Mouse (Mus musculus): ENCODE data around the gene Rnase4. TPM values are rescaled to one million over a fixed set of nuclear protein-coding genes. Genes with fewer than 3 reads are reported as not detected.

Gene Rnase4
- polyA plus RNA-seq (2014; fragmentation: Nextera tagmentation; extraction: Ambion mirVana): 11.5 and 14.2 TPM in 2 replicates

GRCm38 (mm10) chr14:51090921-51091900, at the start of gene Rnase4, which contains the start of gene Ang:
Gene Rnase4, plus strand, starts transcription at chr14:51091077.
Gene Ang, plus strand, starts transcription at chr14:51091150.
- WGBS: 6% methylated on average over 33 of the region's 33 CpGs
- ATAC-seq: 0 out of 2 replicates have a peak, but pooled peaks have one; percentile 11
- no peaks in the 10 kb centered on the region for H3K36me3 ChIP-seq (ENCODE audit: control insufficient read depth, insufficient read depth, low read length)

GRCm38 (mm10) chr14:51041769-51042168, 49.1 kb upstream of the Rnase4 start, which contains the start of gene Rnase9:
Gene Rnase9, minus strand, starts transcription at chr14:51041869.
- no peak within 1 kb of the TSS for H3K9ac ChIP-seq (ENCODE audit: low read length)
- H3K4me3 ChIP-seq (ENCODE audit: low read depth, low read length): no peak within 1 kb of the TSS
- 67% methylated on average over 6 of the region's 6 CpGs for WGBS
- H3K4me1 ChIP-seq (ENCODE audit: control insufficient read depth, insufficient read depth, low read length): no peaks in the 10 kb centered on the region
- no peak for ATAC-seq
- H3K4me2 ChIP-seq (ENCODE audit: low read length): no peak within 1 kb of the TSS
- no peaks in the 10 kb centered on the region for H3K27me3 ChIP-seq (replicated peaks; ENCODE audit: control insufficient read depth, insufficient read depth, low read length)
- H3K36me3 ChIP-seq (ENCODE audit: control insufficient read depth, insufficient read depth, low read length): no peaks in the 10 kb centered on the region
- no peaks in the 10 kb centered on the region for H3K9me3 ChIP-seq (replicated peaks; ENCODE audit: control insufficient read depth, low read length)
- no peak within 1 kb of the TSS for H3K27ac ChIP-seq (ENCODE audit: low read depth, low read length)
- no peak for DNase-seq (ENCODE audit: low spot score)

More at GRCm38 (mm10) chr14:51090921-51091900, at the start of gene Rnase4, which contains the start of gene Ang:
- H3K4me1 ChIP-seq (ENCODE audit: control insufficient read depth, insufficient read depth, low read length): no peaks in the 10 kb centered on the region
- peak within 1 kb of the TSS; percentile 66 for H3K27ac ChIP-seq (ENCODE audit: low read depth, low read length)
- no peaks in the 10 kb centered on the region for H3K9me3 ChIP-seq (replicated peaks; ENCODE audit: control insufficient read depth, low read length)
- peak within 1 kb of the TSS; percentile 57 for H3K4me3 ChIP-seq (ENCODE audit: low read depth, low read length)
- peak within 1 kb of the TSS; percentile 56 for H3K9ac ChIP-seq (ENCODE audit: low read length)
- peak; percentile 51 for DNase-seq (ENCODE audit: low spot score)
- no peaks in the 10 kb centered on the region for H3K27me3 ChIP-seq (replicated peaks; ENCODE audit: control insufficient read depth, insufficient read depth, low read length)
- H3K4me2 ChIP-seq (ENCODE audit: low read length): peak within 1 kb of the TSS; percentile 63

- Histone ChIP-seq H3K9me3 (replicated peaks; ENCODE audit: control insufficient read depth, low read length) (no peaks in the 10 kb centered on the region), H3K9ac (ENCODE audit: low read length) (no peak overlapping the region), H3K4me1 (ENCODE audit: control insufficient read depth, insufficient read depth, low read length) (no peaks in the 10 kb centered on the region), H3K27ac (ENCODE audit: low read depth, low read length) (no peak overlapping the region), H3K36me3 (ENCODE audit: control insufficient read depth, insufficient read depth, low read length) (no peaks in the 10 kb centered on the region), H3K27me3 (replicated peaks; ENCODE audit: control insufficient read depth, insufficient read depth, low read length) (no peaks in the 10 kb centered on the region; the same call in 1 of the 2 replicates), H3K4me2 (ENCODE audit: low read length) (no peak overlapping the region), H3K4me3 (ENCODE audit: low read depth, low read length) (no peak overlapping the region)
- no peak for ATAC-seq
- DNase-seq (ENCODE audit: low spot score): no peak
- WGBS: 73% methylated on average over 5 of the region's 5 CpGs
These were observed 43.0 kb upstream of the Rnase4 start for GRCm38 (mm10) chr14:51047846-51048245.

- no peak within 1 kb of the TSS for H3K4me2 ChIP-seq (ENCODE audit: low read length)
- H3K9ac ChIP-seq (ENCODE audit: low read length): no peak within 1 kb of the TSS
- no peaks in the 10 kb centered on the region; the same call in 1 of the 2 replicates for H3K27me3 ChIP-seq (replicated peaks; ENCODE audit: control insufficient read depth, insufficient read depth, low read length)
- peaks cover 5% of the 10 kb centered on the region; the same call in 1 of the 2 replicates for H3K4me1 ChIP-seq (ENCODE audit: control insufficient read depth, insufficient read depth, low read length)
- H3K4me3 ChIP-seq (ENCODE audit: low read depth, low read length): no peak within 1 kb of the TSS
- no peaks in the 10 kb centered on the region for H3K36me3 ChIP-seq (ENCODE audit: control insufficient read depth, insufficient read depth, low read length)
- WGBS: 91% methylated on average over 2 of the region's 2 CpGs
- no peak within 1 kb of the TSS for H3K27ac ChIP-seq (ENCODE audit: low read depth, low read length)
- ATAC-seq (no peak), DNase-seq (ENCODE audit: low spot score) (no peak)
- H3K9me3 ChIP-seq (replicated peaks; ENCODE audit: control insufficient read depth, low read length): no peaks in the 10 kb centered on the region
These were observed 40.8 kb upstream of the Rnase4 start, which contains the start of gene Rnase11 for GRCm38 (mm10) chr14:51050063-51050462. Gene Rnase11, minus strand, starts transcription at chr14:51050163.

- Histone ChIP-seq H3K27me3 (replicated peaks; ENCODE audit: control insufficient read depth, insufficient read depth, low read length) (no peaks in the 10 kb centered on the region; the same call in 1 of the 2 replicates), H3K36me3 (ENCODE audit: control insufficient read depth, insufficient read depth, low read length) (no peaks in the 10 kb centered on the region), H3K4me3 (ENCODE audit: low read depth, low read length) (no peak overlapping the region), H3K27ac (ENCODE audit: low read depth, low read length) (no peak overlapping the region), H3K9ac (ENCODE audit: low read length) (no peak overlapping the region), H3K4me1 (ENCODE audit: control insufficient read depth, insufficient read depth, low read length) (peaks cover 5% of the 10 kb centered on the region; the same call in 1 of the 2 replicates), H3K9me3 (replicated peaks; ENCODE audit: control insufficient read depth, low read length) (no peaks in the 10 kb centered on the region), H3K4me2 (ENCODE audit: low read length) (no peak overlapping the region)
- no peak for ATAC-seq
- no peak for DNase-seq (ENCODE audit: low spot score)
- 55% methylated on average over 5 of the region's 5 CpGs for WGBS
These were observed 38.9 kb upstream of the Rnase4 start for GRCm38 (mm10) chr14:51051941-51052340.

GRCm38 (mm10) chr14:51053176-51053575, 37.7 kb upstream of the Rnase4 start:
- H3K9ac ChIP-seq (ENCODE audit: low read length): no peak overlapping the region
- 39% methylated on average over 5 of the region's 5 CpGs for WGBS
- H3K9me3 ChIP-seq (replicated peaks; ENCODE audit: control insufficient read depth, low read length): no peaks in the 10 kb centered on the region
- DNase-seq (ENCODE audit: low spot score) (no peak), ATAC-seq (no peak)
- no peak overlapping the region for H3K4me2 ChIP-seq (ENCODE audit: low read length)
- peaks cover 5% of the 10 kb centered on the region; the same call in 1 of the 2 replicates for H3K4me1 ChIP-seq (ENCODE audit: control insufficient read depth, insufficient read depth, low read length)
- H3K4me3 ChIP-seq (ENCODE audit: low read depth, low read length): no peak overlapping the region
- H3K27ac ChIP-seq (ENCODE audit: low read depth, low read length): no peak overlapping the region
- H3K27me3 ChIP-seq (replicated peaks; ENCODE audit: control insufficient read depth, insufficient read depth, low read length): no peaks in the 10 kb centered on the region; the same call in 1 of the 2 replicates
- no peaks in the 10 kb centered on the region for H3K36me3 ChIP-seq (ENCODE audit: control insufficient read depth, insufficient read depth, low read length)

GRCm38 (mm10) chr14:51054243-51055237, 36.3 kb upstream of the Rnase4 start:
- 17% methylated on average over 13 of the region's 13 CpGs for WGBS
- DNase-seq (ENCODE audit: low spot score) (no peak), ATAC-seq (no peak)
- no peak overlapping the region for H3K4me2 ChIP-seq (ENCODE audit: low read length)
- H3K9me3 ChIP-seq (replicated peaks; ENCODE audit: control insufficient read depth, low read length): no peaks in the 10 kb centered on the region
- H3K4me3 ChIP-seq (ENCODE audit: low read depth, low read length): no peak overlapping the region
- no peaks in the 10 kb centered on the region; the same call in 1 of the 2 replicates for H3K27me3 ChIP-seq (replicated peaks; ENCODE audit: control insufficient read depth, insufficient read depth, low read length)
- no peak overlapping the region for H3K9ac ChIP-seq (ENCODE audit: low read length)
- no peak overlapping the region for H3K27ac ChIP-seq (ENCODE audit: low read depth, low read length)
- H3K4me1 ChIP-seq (ENCODE audit: control insufficient read depth, insufficient read depth, low read length): peaks cover 5% of the 10 kb centered on the region; the same call in 1 of the 2 replicates
- no peaks in the 10 kb centered on the region for H3K36me3 ChIP-seq (ENCODE audit: control insufficient read depth, insufficient read depth, low read length)

- DNase-seq (ENCODE audit: low spot score) (no peak), ATAC-seq (no peak)
- H3K4me3 ChIP-seq (ENCODE audit: low read depth, low read length): no peak within 1 kb of the TSS
- H3K4me2 ChIP-seq (ENCODE audit: low read length): no peak within 1 kb of the TSS
- H3K9me3 ChIP-seq (replicated peaks; ENCODE audit: control insufficient read depth, low read length): no peaks in the 10 kb centered on the region
- WGBS: 69% methylated on average over 9 of the region's 9 CpGs
- H3K27ac ChIP-seq (ENCODE audit: low read depth, low read length): no peak within 1 kb of the TSS
- H3K27me3 ChIP-seq (replicated peaks; ENCODE audit: control insufficient read depth, insufficient read depth, low read length): no peaks in the 10 kb centered on the region
- H3K4me1 ChIP-seq (ENCODE audit: control insufficient read depth, insufficient read depth, low read length): peaks cover 5% of the 10 kb centered on the region; the same call in 1 of the 2 replicates
- no peaks in the 10 kb centered on the region for H3K36me3 ChIP-seq (ENCODE audit: control insufficient read depth, insufficient read depth, low read length)
- no peak within 1 kb of the TSS for H3K9ac ChIP-seq (ENCODE audit: low read length)
These were observed 33.5 kb upstream of the Rnase4 start, which contains the start of gene Rnase12 for GRCm38 (mm10) chr14:51057401-51057831. Gene Rnase12, minus strand, starts transcription at chr14:51057661.
